Mouse (Mus musculus): ENCODE data around the gene Atg4d. TPM values are rescaled to one million over a fixed set of nuclear protein-coding genes. Genes with fewer than 3 reads are reported as not detected.

The Atg4d gene
- total and polyA plus RNA-seq, 3 experiments: 9.1 to 14.9 (median 14.5) TPM

DNA sequence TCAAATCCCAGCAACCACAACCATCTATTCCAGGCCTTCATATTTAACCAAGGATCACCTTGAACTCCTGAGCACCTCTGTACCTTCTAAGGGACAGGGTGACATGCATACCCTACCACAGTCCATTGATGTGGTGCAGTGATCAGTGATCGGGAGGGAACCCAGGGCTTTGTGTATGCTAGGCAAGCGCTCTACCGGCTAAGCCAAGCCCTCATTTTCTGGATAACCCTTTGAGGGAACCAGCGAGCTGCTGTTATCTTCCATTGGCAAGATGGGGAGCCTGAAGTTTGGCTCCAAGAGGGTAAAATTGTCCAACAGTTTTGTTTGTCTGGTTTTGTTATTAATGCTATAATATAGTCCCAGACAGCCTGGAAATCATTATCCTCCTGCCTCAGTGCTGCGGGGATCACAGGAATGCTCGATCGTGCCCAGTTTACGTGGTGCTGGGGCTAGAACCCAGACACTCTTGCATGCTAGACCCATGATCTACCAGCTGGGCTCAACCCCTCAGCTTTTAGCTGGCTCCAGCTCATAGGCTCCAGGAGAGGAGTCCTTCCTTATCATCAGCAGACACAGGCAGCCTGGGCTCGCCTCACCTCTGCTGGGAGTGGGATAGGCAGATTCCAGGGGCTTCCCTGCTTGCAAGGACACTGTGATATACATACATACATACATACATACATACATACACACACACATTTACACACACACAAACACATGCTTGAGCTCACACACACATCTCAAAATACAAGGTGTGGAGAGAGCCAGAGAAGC is 49.5 kb downstream of the Atg4d start:
- H3K9me3 ChIP-seq (replicated peaks): no peaks in the 10 kb centered on the region; the same call in 1 of the 2 replicates
- DNase-seq (ENCODE audit: low spot score) (no peak), ATAC-seq (ENCODE audit: extremely low read depth, insufficient number of reproducible peaks, low FRiP score, poor library complexity, severe bottlenecking) (no peak)
- H3K36me3 ChIP-seq (replicated peaks): no peaks in the 10 kb centered on the region
- TF ChIP-seq GATA1 (IDR thresholded peaks at IDR 0.05; ENCODE audit: borderline replicate concordance, low read length) (no peak), GATA2 (IDR thresholded peaks at IDR 0.05; ENCODE audit: borderline replicate concordance, low read depth, low read length) (no peak), POLR2AphosphoS5 (IDR thresholded peaks at IDR 0.05; ENCODE audit: insufficient replicate concordance, low read depth, low read length) (no peak), TAL1 (conservative IDR thresholded peaks at IDR 0.05; ENCODE audit: low read depth, low read length) (no peak), CTCF (IDR thresholded peaks at IDR 0.05; ENCODE audit: low read depth, low read length) (no peak)
- peaks cover 6% of the 10 kb centered on the region; the same call in 1 of the 2 replicates for H3K27me3 ChIP-seq (ENCODE audit: insufficient read depth, low read length)
- H3K4me3 ChIP-seq (ENCODE audit: low read depth, low read length): no peak overlapping the region
- H3K4me1 ChIP-seq (ENCODE audit: insufficient read depth, low read depth, low read length): peaks cover 26% of the 10 kb centered on the region

DNA sequence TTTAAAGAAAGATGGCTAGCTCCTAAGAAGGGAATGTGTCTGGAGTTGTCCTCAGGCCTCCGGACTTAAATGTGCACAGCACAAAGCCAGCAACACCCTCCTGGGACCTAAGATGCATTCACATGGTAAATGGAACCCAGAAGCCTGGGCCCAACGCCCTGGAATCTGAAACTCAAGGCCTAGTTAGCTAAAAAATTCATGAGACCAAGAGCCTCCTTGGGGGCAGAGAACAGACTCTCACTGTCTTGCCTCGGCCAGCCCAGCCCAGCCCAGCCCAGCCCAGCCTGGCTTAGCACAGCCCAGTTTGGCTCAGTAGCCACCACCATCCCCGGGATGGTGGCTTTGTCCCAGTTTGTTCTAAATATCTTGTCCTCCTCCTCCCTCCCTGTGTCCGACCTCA is 50.3 kb downstream of the Atg4d start:
- TF ChIP-seq GATA2 (IDR thresholded peaks at IDR 0.05; ENCODE audit: borderline replicate concordance, low read depth, low read length): no peak
- no peak for TF ChIP-seq CTCF (IDR thresholded peaks at IDR 0.05; ENCODE audit: low read depth, low read length)
- TF ChIP-seq GATA1 (IDR thresholded peaks at IDR 0.05; ENCODE audit: borderline replicate concordance, low read length): no peak
- TF ChIP-seq TAL1 (conservative IDR thresholded peaks at IDR 0.05; ENCODE audit: low read depth, low read length): no peak
- TF ChIP-seq POLR2AphosphoS5 (IDR thresholded peaks at IDR 0.05; ENCODE audit: insufficient replicate concordance, low read depth, low read length): no peak
- DNase-seq (ENCODE audit: low spot score) (no peak), ATAC-seq (ENCODE audit: extremely low read depth, insufficient number of reproducible peaks, low FRiP score, poor library complexity, severe bottlenecking) (no peak)
- Histone ChIP-seq H3K9me3 (replicated peaks) (no peaks in the 10 kb centered on the region; the same call in 1 of the 2 replicates), H3K4me1 (ENCODE audit: insufficient read depth, low read depth, low read length) (peaks cover 31% of the 10 kb centered on the region), H3K4me3 (ENCODE audit: low read depth, low read length) (no peak overlapping the region), H3K27me3 (ENCODE audit: insufficient read depth, low read length) (peaks cover 4% of the 10 kb centered on the region; the same call in 1 of the 2 replicates), H3K36me3 (replicated peaks) (no peaks in the 10 kb centered on the region)

DNA sequence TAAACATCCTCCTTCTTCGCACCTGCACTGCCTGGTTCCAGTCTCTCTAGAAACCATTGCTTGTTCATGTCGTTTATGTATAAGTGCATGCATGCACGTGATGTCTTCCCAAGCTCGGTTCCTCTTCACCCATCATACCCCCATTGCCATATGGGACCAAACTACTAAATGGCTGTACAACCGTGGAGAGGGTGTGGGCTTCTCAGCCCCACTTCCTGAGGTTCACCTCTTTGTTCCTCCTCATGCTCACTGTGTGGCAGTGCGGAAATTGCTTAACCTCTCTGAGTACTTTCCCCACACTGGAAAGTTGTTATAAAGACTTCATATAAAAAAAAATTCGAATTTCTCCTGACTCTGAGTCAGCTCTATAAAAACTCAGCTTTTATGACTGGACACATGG is 51.6 kb downstream of the Atg4d start:
- Histone ChIP-seq H3K27me3 (ENCODE audit: insufficient read depth, low read length) (peaks cover under 1% of the 10 kb centered on the region; the same call in 1 of the 2 replicates), H3K36me3 (replicated peaks) (no peaks in the 10 kb centered on the region), H3K4me1 (ENCODE audit: insufficient read depth, low read depth, low read length) (peaks cover 44% of the 10 kb centered on the region), H3K9me3 (replicated peaks) (no peaks in the 10 kb centered on the region; the same call in 1 of the 2 replicates), H3K4me3 (ENCODE audit: low read depth, low read length) (no peak overlapping the region)
- DNase-seq (ENCODE audit: low spot score) (no peak), ATAC-seq (ENCODE audit: extremely low read depth, insufficient number of reproducible peaks, low FRiP score, poor library complexity, severe bottlenecking) (no peak)
- TF ChIP-seq POLR2AphosphoS5 (IDR thresholded peaks at IDR 0.05; ENCODE audit: insufficient replicate concordance, low read depth, low read length): no peak
- TF ChIP-seq GATA2 (IDR thresholded peaks at IDR 0.05; ENCODE audit: borderline replicate concordance, low read depth, low read length): no peak
- TF ChIP-seq TAL1 (conservative IDR thresholded peaks at IDR 0.05; ENCODE audit: low read depth, low read length): no peak
- TF ChIP-seq GATA1 (IDR thresholded peaks at IDR 0.05; ENCODE audit: borderline replicate concordance, low read length): no peak
- no peak for TF ChIP-seq CTCF (IDR thresholded peaks at IDR 0.05; ENCODE audit: low read depth, low read length)

DNA sequence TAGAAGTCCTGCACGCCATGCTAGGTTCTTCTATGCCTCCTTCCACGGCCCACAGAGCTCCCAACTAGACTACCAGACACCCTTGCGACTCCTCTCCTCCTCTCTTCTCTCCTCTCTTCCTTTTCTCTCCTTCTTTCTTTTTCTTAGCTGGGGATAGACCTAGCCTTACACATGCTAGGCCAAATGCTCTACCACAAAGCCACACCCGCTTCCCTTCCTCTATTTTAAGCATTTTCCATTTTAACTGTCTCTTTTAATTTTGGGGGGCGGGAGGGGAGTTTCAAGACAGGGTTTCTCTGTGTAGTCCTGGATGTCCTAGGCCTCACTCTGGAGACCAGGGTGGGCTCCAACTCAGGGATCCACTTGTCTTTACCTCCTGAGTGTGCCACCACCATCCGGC is 53.7 kb downstream of the Atg4d start:
- DNase-seq (ENCODE audit: low spot score) (no peak), ATAC-seq (ENCODE audit: extremely low read depth, insufficient number of reproducible peaks, low FRiP score, poor library complexity, severe bottlenecking) (no peak)
- TF ChIP-seq TAL1 (conservative IDR thresholded peaks at IDR 0.05; ENCODE audit: low read depth, low read length): no peak
- no peak for TF ChIP-seq GATA1 (IDR thresholded peaks at IDR 0.05; ENCODE audit: borderline replicate concordance, low read length)
- TF ChIP-seq CTCF (IDR thresholded peaks at IDR 0.05; ENCODE audit: low read depth, low read length): no peak
- peaks cover 47% of the 10 kb centered on the region for H3K4me1 ChIP-seq (ENCODE audit: insufficient read depth, low read depth, low read length)
- H3K9me3 ChIP-seq (replicated peaks): no peaks in the 10 kb centered on the region; the same call in 1 of the 2 replicates
- H3K36me3 ChIP-seq (replicated peaks): peaks cover 5% of the 10 kb centered on the region
- H3K27me3 ChIP-seq (ENCODE audit: insufficient read depth, low read length): no peaks in the 10 kb centered on the region
- no peak overlapping the region for H3K4me3 ChIP-seq (ENCODE audit: low read depth, low read length)

DNA sequence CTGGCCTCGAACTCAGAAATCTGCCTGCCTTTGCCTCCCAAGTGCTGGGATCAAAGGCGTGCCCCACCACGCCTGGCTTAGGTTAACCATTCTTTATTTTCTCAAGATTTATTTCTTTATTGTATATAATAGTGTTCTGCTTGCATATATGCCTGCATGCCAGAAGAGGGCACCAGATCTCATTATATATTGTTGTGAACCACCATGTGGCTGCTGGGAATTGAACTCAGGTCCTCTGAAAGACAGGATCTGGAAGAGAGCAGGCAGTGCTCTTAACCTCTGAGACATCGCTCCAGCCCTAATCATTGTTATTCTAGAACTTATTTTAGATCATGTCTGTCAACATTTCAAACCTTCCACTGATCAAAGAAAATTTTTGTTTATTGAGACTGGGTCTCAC is 54.4 kb downstream of the Atg4d start:
- Histone ChIP-seq H3K36me3 (replicated peaks) (peaks cover 10% of the 10 kb centered on the region), H3K4me1 (ENCODE audit: insufficient read depth, low read depth, low read length) (peaks cover 49% of the 10 kb centered on the region), H3K27me3 (ENCODE audit: insufficient read depth, low read length) (no peaks in the 10 kb centered on the region), H3K4me3 (ENCODE audit: low read depth, low read length) (no peak overlapping the region), H3K9me3 (replicated peaks) (no peaks in the 10 kb centered on the region; the same call in 1 of the 2 replicates)
- TF ChIP-seq CTCF (IDR thresholded peaks at IDR 0.05; ENCODE audit: low read depth, low read length) (no peak), POLR2AphosphoS5 (IDR thresholded peaks at IDR 0.05; ENCODE audit: insufficient replicate concordance, low read depth, low read length) (no peak), GATA1 (IDR thresholded peaks at IDR 0.05; ENCODE audit: borderline replicate concordance, low read length) (no peak), GATA2 (IDR thresholded peaks at IDR 0.05; ENCODE audit: borderline replicate concordance, low read depth, low read length) (no peak), TAL1 (conservative IDR thresholded peaks at IDR 0.05; ENCODE audit: low read depth, low read length) (no peak)
- no peak for ATAC-seq (ENCODE audit: extremely low read depth, insufficient number of reproducible peaks, low FRiP score, poor library complexity, severe bottlenecking)
- DNase-seq (ENCODE audit: low spot score): no peak

DNA sequence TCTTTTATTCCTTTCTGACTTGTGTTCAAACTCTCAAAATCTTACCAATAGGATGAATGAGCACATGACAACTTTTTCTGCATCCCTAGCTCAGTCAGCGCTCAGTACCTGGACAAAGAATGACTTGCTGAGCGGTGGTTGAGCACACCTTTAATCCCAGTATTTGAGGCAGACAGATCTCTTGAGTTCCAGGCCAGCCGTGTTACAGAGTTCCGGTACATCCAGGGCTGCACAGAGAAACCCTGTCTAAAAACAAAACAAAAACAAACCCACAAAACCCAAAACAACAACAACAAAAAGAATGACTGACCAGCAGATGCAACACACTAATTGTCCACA is 55.2 kb downstream of the Atg4d start:
- no peak for ATAC-seq (ENCODE audit: extremely low read depth, insufficient number of reproducible peaks, low FRiP score, poor library complexity, severe bottlenecking)
- H3K27me3 ChIP-seq (ENCODE audit: insufficient read depth, low read length): no peaks in the 10 kb centered on the region
- no peak for TF ChIP-seq POLR2AphosphoS5 (IDR thresholded peaks at IDR 0.05; ENCODE audit: insufficient replicate concordance, low read depth, low read length)
- TF ChIP-seq CTCF (IDR thresholded peaks at IDR 0.05; ENCODE audit: low read depth, low read length): no peak
- TF ChIP-seq GATA2 (IDR thresholded peaks at IDR 0.05; ENCODE audit: borderline replicate concordance, low read depth, low read length): no peak
- TF ChIP-seq GATA1 (IDR thresholded peaks at IDR 0.05; ENCODE audit: borderline replicate concordance, low read length): no peak
- no peak for TF ChIP-seq TAL1 (conservative IDR thresholded peaks at IDR 0.05; ENCODE audit: low read depth, low read length)

More for the DNA sequence above, 55.2 kb downstream of the Atg4d start:
- no peak for DNase-seq (ENCODE audit: low spot score)
- peaks cover 16% of the 10 kb centered on the region for H3K36me3 ChIP-seq (replicated peaks)
- peak overlapping the region; percentile 82 for H3K4me3 ChIP-seq (ENCODE audit: low read depth, low read length)
- H3K9me3 ChIP-seq (replicated peaks): no peaks in the 10 kb centered on the region; the same call in 1 of the 2 replicates
- peaks cover 44% of the 10 kb centered on the region for H3K4me1 ChIP-seq (ENCODE audit: insufficient read depth, low read depth, low read length)
